Mouse (Mus musculus) adrenal gland, postnatal 25 days (tissue): Measurements from ENCODE around the gene Mcrip2. TPM values are rescaled to one million over a fixed set of nuclear protein-coding genes. Genes with fewer than 3 reads are reported as not detected.

Source experiments
- DNase-seq: peaks from one replicate; pipeline ENCODE4 v3.0.0; 2021; ENCODE audit warnings: mixed read lengths
- total RNA-seq: library from RNA; stranded (reverse); gene quantifications from 2 replicates; pipeline ENCODE4 v1.2.3, GENCODE M21; 2021

The Mcrip2 gene
- total RNA-seq, 1 experiment from 2014 or later: 479 TPM

GRCm38 (mm10) chr17:25880913-25881641, 12.5 kb upstream of the Mcrip2 start:
- DNase-seq: no peak

- DNase-seq: no peak
Measured at GRCm38 (mm10) chr17:25880196-25880910, 11.8 kb upstream of the Mcrip2 start, which contains the start of gene Wfikkn1. Gene Wfikkn1 (minus strand): TSS chr17:25880858.

- no peak for DNase-seq
Measured at GRCm38 (mm10) chr17:25879750-25880149, 11.2 kb upstream of the Mcrip2 start.

- DNase-seq: peak; percentile 61
Measured at GRCm38 (mm10) chr17:25879261-25879660, 10.7 kb upstream of the Mcrip2 start.

- DNase-seq: no peak
Measured at GRCm38 (mm10) chr17:25878611-25879180, 10.1 kb upstream of the Mcrip2 start.

GRCm38 (mm10) chr17:25877741-25878610, 9.4 kb upstream of the Mcrip2 start:
- DNase-seq: no peak

- no peak for DNase-seq
Measured at GRCm38 (mm10) chr17:25877025-25877424, 8.5 kb upstream of the Mcrip2 start.

GRCm38 (mm10) chr17:25876347-25876915, 7.9 kb upstream of the Mcrip2 start:
- no peak for DNase-seq

- peak; percentile 92 for DNase-seq
Measured at GRCm38 (mm10) chr17:25875171-25876136, 6.9 kb upstream of the Mcrip2 start.

GRCm38 (mm10) chr17:25874721-25875170, 6.2 kb upstream of the Mcrip2 start, which contains the start of gene Mettl26:
Gene Mettl26 (plus strand): TSS chr17:25875074.
- peak; percentile 89 for DNase-seq

- DNase-seq: no peak
Measured at GRCm38 (mm10) chr17:25874148-25874720, 5.7 kb upstream of the Mcrip2 start.

- DNase-seq: no peak
Measured at GRCm38 (mm10) chr17:25873405-25874147, 5.0 kb upstream of the Mcrip2 start.

GRCm38 (mm10) chr17:25872676-25873075, 4.1 kb upstream of the Mcrip2 start:
- DNase-seq: no peak

GRCm38 (mm10) chr17:25871566-25871965, 3.0 kb upstream of the Mcrip2 start:
- DNase-seq: peak; percentile 62

GRCm38 (mm10) chr17:25869954-25870353, 1.4 kb upstream of the Mcrip2 start:
- DNase-seq: no peak

- DNase-seq: no peak
Measured at GRCm38 (mm10) chr17:25869498-25869897, 934 bp upstream of the Mcrip2 start.

- DNase-seq: peak; percentile 71
Measured at GRCm38 (mm10) chr17:25867836-25868600, 546 bp downstream of the Mcrip2 start.

GRCm38 (mm10) chr17:25867509-25867835, 1.1 kb downstream of the Mcrip2 start:
- DNase-seq: no peak

- no peak for DNase-seq
Measured at GRCm38 (mm10) chr17:25866172-25866571, 2.4 kb downstream of the Mcrip2 start.
